Comparison of ENCODE assay signal across 22 mouse cellular contexts in genomic region chr1:66781027-66781426, GRCm38 (mm10). TPM values are rescaled to one million over a fixed set of nuclear protein-coding genes. Genes with fewer than 3 reads are reported as not detected.
DNase-seq lines count a peak whose midpoint lies in the region; ATAC-seq and TF ChIP-seq lines count a peak whose summit lies in the region.
"Had no signal": no experiment of that assay in that cellular context is flagged by ENCODE, and none has a peak within 500 bp of the region (broad histone marks: within the 10 kb centered on the region; RNA-seq: fewer than 3 reads in every experiment).

No protein-coding gene starts in this region.

- TF ChIP-seq CTCF in stomach, postnatal 0 days (IDR thresholded peaks at IDR 0.05; ENCODE audit: low read depth), result no peak
- TF ChIP-seq CTCF in thymus, adult 2 months (IDR thresholded peaks at IDR 0.05; ENCODE audit: borderline replicate concordance, control insufficient read depth, extremely low read depth, insufficient read depth, low read length, poor library complexity), result no peak

- 62% methylated on average over 4 of the region's 4 CpGs for WGBS in stomach, postnatal 0 days
- 91% methylated on average over 4 of the region's 4 CpGs for WGBS in thymus, adult 2 months

- no peak for TF ChIP-seq EP300 in stomach, postnatal 0 days (optimal IDR thresholded peaks at IDR 0.05)

- peak; percentile 17 for DNase-seq in lung, postnatal 36 days
- DNase-seq in lung, postnatal 14 days, result no peak
- DNase-seq in stomach, postnatal 0 days (ENCODE audit: low spot score), result no peak
- no peak for DNase-seq in thymus, adult 2 months
- no peak for DNase-seq in Muller cell, postnatal 12 days (ENCODE audit: inconsistent ontology term)
- DNase-seq: adrenal gland, postnatal 10 days; adrenal gland, postnatal 36 days; cerebellum, adult 18-20 months; cerebellum, adult 9-10 months; cerebellum, postnatal 14 days; gastrocnemius, postnatal 10 days; gastrocnemius, postnatal 36 days; heart, adult 11 months had no signal

- no peak overlapping the region for H3K9ac ChIP-seq in stomach, postnatal 0 days (ENCODE audit: low read length)
- H3K9ac ChIP-seq: embryonic facial prominence, embryonic 12.5 days; embryonic facial prominence, embryonic 15.5 days; forebrain, embryonic 12.5 days; hindbrain, embryonic 12.5 days; hindbrain, embryonic 15.5 days had no signal

- TF ChIP-seq POLR2A in thymus, adult 2 months (IDR thresholded peaks at IDR 0.05; ENCODE audit: control insufficient read depth, extremely low read depth, insufficient read depth, low read length, poor library complexity), result no peak

- H3K27ac ChIP-seq in stomach, postnatal 0 days (replicated peaks), result no peak overlapping the region
- H3K27ac ChIP-seq in thymus, adult 2 months (ENCODE audit: control insufficient read depth, insufficient read depth, low read length), result no peak overlapping the region
- H3K27ac ChIP-seq: embryonic facial prominence, embryonic 12.5 days; embryonic facial prominence, embryonic 15.5 days; forebrain, embryonic 12.5 days; hindbrain, embryonic 12.5 days; hindbrain, embryonic 15.5 days had no signal

- no peaks in the 10 kb centered on the region for H3K9me3 ChIP-seq in stomach, postnatal 0 days (ENCODE audit: control insufficient read depth, low read length)
- H3K9me3 ChIP-seq: embryonic facial prominence, embryonic 12.5 days; embryonic facial prominence, embryonic 15.5 days; forebrain, embryonic 12.5 days; hindbrain, embryonic 12.5 days; hindbrain, embryonic 15.5 days had no signal

- peak; percentile 88 for ATAC-seq in granulocyte monocyte progenitor cell, adult 5-6 weeks (replicated peaks; ENCODE audit: poor library complexity, severe bottlenecking)
- peak; percentile 47; the same call in 1 of the 2 replicates for ATAC-seq in stomach, postnatal 0 days (ENCODE audit: low FRiP score, low TSS enrichment)
- ATAC-seq: CD4-positive, CD25-positive, alpha-beta regulatory T cell, adult 4 months; forebrain, embryonic 16.5 days had no signal

- no peaks in the 10 kb centered on the region for H3K27me3 ChIP-seq in stomach, postnatal 0 days (ENCODE audit: control insufficient read depth, insufficient read depth, low read length)
- H3K27me3 ChIP-seq in thymus, adult 2 months (ENCODE audit: control insufficient read depth, insufficient read depth, low read length), result no peaks in the 10 kb centered on the region
- H3K27me3 ChIP-seq: embryonic facial prominence, embryonic 12.5 days; embryonic facial prominence, embryonic 15.5 days; forebrain, embryonic 12.5 days; hindbrain, embryonic 12.5 days; hindbrain, embryonic 15.5 days had no signal

- H3K4me2 ChIP-seq in stomach, postnatal 0 days (replicated peaks; ENCODE audit: low read depth), result no peak overlapping the region
- H3K4me2 ChIP-seq: embryonic facial prominence, embryonic 12.5 days; embryonic facial prominence, embryonic 15.5 days; forebrain, embryonic 12.5 days; heart, embryonic 11.5 days; hindbrain, embryonic 12.5 days; hindbrain, embryonic 15.5 days had no signal

- no peaks in the 10 kb centered on the region for H3K4me1 ChIP-seq in stomach, postnatal 0 days (replicated peaks; ENCODE audit: control insufficient read depth, insufficient read depth)
- no peaks in the 10 kb centered on the region for H3K4me1 ChIP-seq in thymus, adult 2 months (replicated peaks; ENCODE audit: control insufficient read depth, insufficient read depth, low read length)
- H3K4me1 ChIP-seq: embryonic facial prominence, embryonic 15.5 days; forebrain, embryonic 12.5 days; hindbrain, embryonic 12.5 days; hindbrain, embryonic 15.5 days had no signal

- no peak overlapping the region for H3K4me3 ChIP-seq in stomach, postnatal 0 days (ENCODE audit: low read depth, low read length)
- H3K4me3 ChIP-seq in thymus, adult 2 months (ENCODE audit: control insufficient read depth, insufficient read depth, low read length), result no peak overlapping the region
- H3K4me3 ChIP-seq: embryonic facial prominence, embryonic 12.5 days; embryonic facial prominence, embryonic 15.5 days; forebrain, embryonic 12.5 days; hindbrain, embryonic 12.5 days; hindbrain, embryonic 15.5 days had no signal

- H3K36me3 ChIP-seq in stomach, postnatal 0 days (ENCODE audit: control insufficient read depth, insufficient read depth, low read length), result no peaks in the 10 kb centered on the region
- peaks cover 3% of the 10 kb centered on the region; the same call in 1 of the 2 replicates for H3K36me3 ChIP-seq in thymus, adult 2 months (ENCODE audit: control insufficient read depth, insufficient read depth, low read length)
- H3K36me3 ChIP-seq: embryonic facial prominence, embryonic 12.5 days; embryonic facial prominence, embryonic 15.5 days; forebrain, embryonic 12.5 days; hindbrain, embryonic 12.5 days; hindbrain, embryonic 15.5 days had no signal

RNA-seq across cellular contexts. Expression of gene Kansl1l, which starts 36.3 kb away (rescaled TPM):
- total RNA-seq in granulocyte monocyte progenitor cell, adult 5-6 weeks (2014; fragmentation: Nextera tagmentation), result 22.5 and 28.0 TPM in 2 replicates
- total RNA-seq in granulocyte monocyte progenitor cell, adult 5-6 weeks (2017), result 29.3 and 30.8 TPM in 2 replicates
- polyA plus RNA-seq in stomach, postnatal 0 days (2015; fragmentation: Nextera tagmentation; extraction: Ambion mirVana), result 6.5 and 6.7 TPM in 2 replicates
- 11.5 and 13.1 TPM in 2 replicates for polyA plus RNA-seq in thymus, adult 2 months (2012; rRNA removed)
